Mouse (Mus musculus) E14TG2a.4 (cell line): Measurements from ENCODE around the gene Tppp.

Source experiments
- CTCF ChIP-seq: conservative IDR thresholded peaks from 2 replicates; pipeline ENCODE4 v1.5.1; 2014; ENCODE audit warnings: low read length
- POU5F1 ChIP-seq: IDR thresholded peaks from 2 replicates; pipeline ENCODE4 v1.6.1; 2014; ENCODE audit warnings: low read length, borderline replicate concordance

GRCm38 (mm10) chr13:74073369-74073768 is 64.2 kb downstream of the Tppp start:
- TF ChIP-seq CTCF (no peak), POU5F1 (no peak)
